Mouse (Mus musculus) small intestine, adult 2 months (tissue): ENCODE data around the gene Zmiz1.

Experiments
- CTCF ChIP-seq: fragments of 200-500 bp; IDR thresholded peaks from 2 replicates; pipeline ENCODE4 v1.5.1; 2012; ENCODE audit warnings: low read depth, mild to moderate bottlenecking, control low read depth, inconsistent platforms, low read length, moderate library complexity, mixed read lengths; ENCODE audit not compliant: insufficient replicate concordance, insufficient read length; ENCODE audit errors: extremely low read depth
- POLR2A ChIP-seq: fragments of 200-500 bp; IDR thresholded peaks from 2 replicates; pipeline ENCODE4 v1.6.1; 2012; ENCODE audit warnings: low read depth, mild to moderate bottlenecking, control low read depth, inconsistent platforms, low read length, moderate library complexity

DNA sequence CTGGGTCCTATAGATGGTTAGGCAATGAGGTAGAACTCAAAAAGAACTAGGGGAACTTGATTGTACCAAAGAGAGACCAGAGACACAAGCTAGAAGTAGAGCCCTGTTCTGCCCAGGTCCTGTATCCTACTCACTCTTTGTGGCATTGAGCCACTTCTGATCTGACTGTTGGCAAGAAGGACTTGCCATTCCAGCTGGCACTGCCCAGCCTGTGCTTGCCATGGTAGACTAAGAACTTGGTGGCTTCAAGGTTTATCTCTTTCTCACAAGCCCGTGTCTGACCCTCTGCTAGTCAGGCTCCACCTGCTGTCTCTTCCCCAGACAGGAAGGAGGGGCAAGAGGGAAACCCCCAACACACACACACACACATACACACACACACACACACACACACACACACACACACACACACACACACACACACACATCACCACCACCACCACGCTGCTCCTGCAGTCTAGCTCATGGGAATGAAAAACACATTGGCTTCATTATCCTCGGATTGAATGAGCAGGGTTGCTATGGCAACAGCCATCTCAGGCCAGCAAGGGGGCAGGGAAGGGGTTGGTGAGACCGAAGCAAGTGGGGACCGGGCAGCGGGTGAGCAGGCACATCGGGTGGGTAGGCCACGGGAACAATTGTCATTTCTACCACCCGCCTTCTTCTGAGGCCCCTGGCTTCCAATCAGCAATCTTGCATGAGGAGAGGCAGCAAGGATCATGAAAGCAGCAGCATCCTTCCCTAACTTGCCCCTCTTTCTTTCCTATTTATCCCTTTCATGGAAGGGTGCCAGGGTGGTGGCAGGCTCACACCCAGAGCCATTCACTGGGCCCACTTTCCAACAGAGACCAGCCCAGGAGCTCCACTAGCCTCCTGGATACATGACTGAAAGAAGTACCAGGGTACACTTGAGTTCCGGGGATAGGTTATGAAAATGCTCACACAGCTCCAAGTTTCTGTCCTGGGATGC is 91.2 kb downstream of the Zmiz1 start:
- TF ChIP-seq CTCF (no peak), POLR2A (no peak)
